Mouse (Mus musculus) Muller cell, postnatal 12 days (primary cell): ENCODE measurements around the gene Abr.
A peak's percentile ranks its signal among the peaks of the same experiment; 100 is the strongest.

Experiments
- DNase-seq: peaks from one replicate; pipeline ENCODE4 v3.0.0-alpha.2; 2015; ENCODE audit errors: inconsistent ontology term

The Abr gene

DNA sequence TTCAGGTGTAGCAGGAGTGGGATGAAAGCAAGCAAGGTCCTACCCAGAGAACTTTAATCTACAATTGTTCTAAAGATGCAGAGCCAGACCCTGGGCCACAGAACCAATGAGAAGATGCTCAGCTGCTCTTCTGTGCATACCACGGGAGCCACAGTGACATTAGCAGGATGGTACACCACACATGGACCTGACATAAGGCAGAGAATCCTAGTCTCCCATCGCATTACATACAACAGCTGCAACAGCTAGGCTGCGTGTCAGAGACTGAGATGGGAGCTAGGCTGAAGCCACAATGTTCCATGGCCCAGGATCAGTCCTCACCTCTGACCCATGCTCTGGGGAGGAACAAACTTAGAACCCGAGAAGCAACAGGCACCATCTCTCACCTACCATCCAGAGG, 104.0 kb downstream of the Abr start:
- no peak for DNase-seq

DNA sequence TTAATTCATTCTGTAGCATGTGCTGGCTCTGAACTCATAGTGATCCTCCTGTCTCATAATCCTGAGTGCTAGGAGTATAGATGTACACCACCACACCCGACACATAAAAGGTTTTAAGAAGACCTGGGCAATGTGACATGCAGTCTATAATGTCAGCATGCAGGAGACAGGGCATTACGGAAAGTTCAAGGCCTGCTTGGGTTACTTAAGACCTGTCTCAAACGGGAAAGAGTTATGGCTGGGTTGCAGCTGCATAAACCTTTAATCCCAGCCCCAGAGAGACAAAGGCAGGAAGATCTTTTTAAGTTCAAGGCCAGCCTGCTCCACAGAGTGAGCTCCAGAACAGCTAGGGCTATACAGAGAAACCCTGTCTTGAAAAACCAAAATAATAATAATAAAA, 105.2 kb downstream of the Abr start:
- no peak for DNase-seq

DNA sequence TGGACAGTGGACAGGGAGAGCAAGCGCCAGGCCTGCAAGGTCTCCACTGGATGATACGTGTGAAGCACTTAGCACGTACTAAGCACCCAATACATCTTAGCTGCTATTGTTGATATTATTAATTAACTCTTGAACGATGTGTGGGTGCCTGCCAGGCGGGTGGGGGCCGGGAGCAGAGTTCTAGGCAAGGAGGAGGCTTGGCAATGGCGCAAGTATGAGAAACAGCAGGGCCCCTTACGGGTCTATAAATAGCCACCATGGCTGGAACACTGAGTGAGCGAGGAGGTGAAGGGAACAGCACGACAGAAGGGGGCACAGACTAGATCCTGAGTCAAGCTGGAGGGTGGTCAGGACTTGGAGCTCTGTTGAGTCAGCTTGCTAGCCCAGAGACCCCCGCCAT, 107.0 kb downstream of the Abr start:
- DNase-seq = no peak

GRCm38 (mm10) chr11:76510977-76511376, 111.1 kb downstream of the Abr start:
- no peak for DNase-seq

- DNase-seq = no peak
These were observed 112.1 kb downstream of the Abr start for GRCm38 (mm10) chr11:76509751-76510723.

DNA sequence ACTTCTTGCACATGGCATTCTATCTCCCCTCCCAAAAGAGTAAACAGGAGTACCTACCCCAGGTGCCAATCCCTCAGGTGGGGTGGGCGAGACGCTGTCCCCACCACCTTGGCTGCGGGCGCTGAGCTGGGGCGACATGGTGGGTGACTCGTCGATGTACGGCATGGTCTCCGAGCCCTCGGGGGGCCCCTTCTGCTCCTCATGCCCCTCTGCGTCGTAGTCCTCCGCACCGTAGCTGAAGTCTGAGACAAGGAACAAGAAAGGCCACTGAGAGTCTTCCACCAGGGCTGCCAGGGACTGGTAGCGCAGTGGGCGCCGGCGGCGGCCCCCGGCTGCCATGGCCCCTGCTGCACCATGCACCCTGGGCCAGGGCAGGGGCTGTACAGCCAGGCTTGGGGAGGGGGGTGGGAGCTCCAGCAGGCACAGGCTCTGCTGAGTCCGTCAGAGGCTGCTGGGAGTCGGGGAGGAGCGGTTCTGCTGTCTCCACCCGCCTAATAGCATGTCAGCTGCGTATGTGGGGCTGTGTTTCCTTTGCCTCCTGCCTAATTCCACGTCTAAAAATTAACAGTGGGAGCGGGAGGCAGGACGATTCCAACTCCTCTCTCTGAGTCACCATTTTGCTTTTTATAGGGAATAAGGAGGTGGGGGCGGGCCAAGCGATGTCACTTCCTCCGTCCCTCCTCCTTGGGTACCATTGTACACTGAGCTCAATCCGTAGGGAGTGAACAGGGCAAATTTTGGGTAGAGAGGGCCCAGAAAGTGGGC, 113.1 kb downstream of the Abr start:
- DNase-seq = no peak

DNA sequence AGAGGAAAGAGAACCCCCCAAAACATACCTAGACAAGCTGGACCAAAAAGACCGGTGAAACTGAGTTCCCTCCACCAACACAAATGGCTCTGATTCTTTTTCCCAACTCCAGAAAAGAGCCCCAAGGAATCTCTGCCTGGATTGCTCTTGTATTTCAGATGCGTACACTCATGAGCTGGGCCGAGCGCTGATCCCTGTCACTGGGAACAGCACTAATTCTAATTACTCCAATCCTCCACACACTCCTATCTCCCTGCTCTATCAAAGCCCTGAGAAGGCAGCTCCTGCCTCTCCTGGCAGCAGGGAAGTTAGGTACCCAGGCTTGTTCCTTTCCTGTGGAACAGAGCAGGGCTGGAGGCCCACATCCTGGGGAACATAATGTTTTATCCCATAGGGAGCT, 114.0 kb downstream of the Abr start:
- DNase-seq = no peak

GRCm38 (mm10) chr11:76507302-76508124, 114.6 kb downstream of the Abr start:
- DNase-seq = no peak

DNA sequence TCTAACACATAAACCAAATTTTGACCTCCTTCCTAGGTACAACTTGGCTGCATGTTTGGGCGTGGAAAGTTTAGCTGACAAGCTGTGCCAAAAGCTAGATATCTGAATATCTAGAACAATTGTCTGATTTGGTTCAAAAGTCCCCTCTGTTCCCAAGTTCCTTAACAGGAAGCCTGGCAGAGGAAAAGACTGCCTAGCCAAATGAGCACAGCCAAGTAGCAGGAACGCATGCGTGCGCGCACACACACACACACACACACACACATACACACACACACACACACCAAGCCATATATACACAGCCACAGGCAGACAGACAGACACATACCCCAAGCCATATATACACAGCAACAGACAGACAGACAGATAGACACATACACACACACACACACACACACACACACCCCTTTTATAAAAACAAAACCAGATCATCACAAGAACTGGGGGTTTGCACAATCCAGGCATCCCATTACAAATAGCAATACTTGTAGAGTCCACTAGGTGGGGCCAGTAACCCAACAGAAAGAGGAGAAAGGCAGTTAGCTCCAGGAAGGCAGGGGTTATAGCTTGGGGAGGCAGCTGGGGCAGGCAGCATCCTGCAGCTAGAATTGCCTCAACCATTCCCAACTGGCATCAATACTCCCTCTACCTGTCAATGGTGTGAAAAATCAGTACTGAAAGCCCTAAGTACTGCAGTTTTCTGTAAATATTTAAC, 115.4 kb downstream of the Abr start:
- DNase-seq = peak; percentile 53

GRCm38 (mm10) chr11:76505106-76505505, 117.0 kb downstream of the Abr start:
- no peak for DNase-seq

DNA sequence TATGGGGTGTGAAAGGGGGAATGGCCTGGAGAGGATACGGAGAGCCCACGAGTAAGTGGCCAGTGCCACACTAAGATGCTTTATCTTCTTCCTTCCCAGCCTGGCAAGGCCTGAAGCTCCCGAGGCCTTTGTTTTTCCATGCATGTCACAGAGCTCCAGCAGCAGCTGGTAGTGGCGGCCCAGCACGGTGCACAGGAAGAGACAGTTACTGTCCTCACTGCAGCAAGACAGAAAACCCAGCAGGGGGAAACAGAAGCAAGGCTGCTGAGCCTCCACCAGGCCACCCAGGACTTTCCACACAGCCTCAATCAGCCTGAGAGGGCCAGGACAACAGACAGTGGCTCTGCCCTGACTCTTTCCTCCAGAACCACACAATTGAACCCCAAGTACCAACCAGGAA, 118.1 kb downstream of the Abr start:
- no peak for DNase-seq

GRCm38 (mm10) chr11:76499987-76500386, 122.1 kb downstream of the Abr start:
- DNase-seq = no peak

GRCm38 (mm10) chr11:76499564-76499963, 122.5 kb downstream of the Abr start:
- DNase-seq = no peak

DNA sequence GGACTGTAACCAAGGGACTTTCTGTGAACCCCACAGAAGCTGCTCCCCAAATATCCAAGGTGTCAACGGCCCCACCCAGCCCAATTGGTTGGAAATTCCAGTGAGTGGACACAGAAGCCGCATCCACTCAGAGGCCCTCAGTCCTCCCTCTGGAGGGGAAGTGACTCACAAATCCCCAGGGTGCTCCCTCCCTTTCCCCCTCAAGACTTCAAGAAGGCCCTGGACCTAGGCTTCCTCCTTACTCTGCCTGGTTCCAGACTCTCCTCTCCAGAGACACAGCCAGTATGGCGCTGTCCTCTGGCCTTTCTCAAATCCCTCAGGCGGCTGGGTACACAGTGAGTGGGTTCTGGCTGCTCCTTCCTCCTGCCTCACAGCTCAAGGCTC, 124.4 kb downstream of the Abr start:
- DNase-seq = no peak

DNA sequence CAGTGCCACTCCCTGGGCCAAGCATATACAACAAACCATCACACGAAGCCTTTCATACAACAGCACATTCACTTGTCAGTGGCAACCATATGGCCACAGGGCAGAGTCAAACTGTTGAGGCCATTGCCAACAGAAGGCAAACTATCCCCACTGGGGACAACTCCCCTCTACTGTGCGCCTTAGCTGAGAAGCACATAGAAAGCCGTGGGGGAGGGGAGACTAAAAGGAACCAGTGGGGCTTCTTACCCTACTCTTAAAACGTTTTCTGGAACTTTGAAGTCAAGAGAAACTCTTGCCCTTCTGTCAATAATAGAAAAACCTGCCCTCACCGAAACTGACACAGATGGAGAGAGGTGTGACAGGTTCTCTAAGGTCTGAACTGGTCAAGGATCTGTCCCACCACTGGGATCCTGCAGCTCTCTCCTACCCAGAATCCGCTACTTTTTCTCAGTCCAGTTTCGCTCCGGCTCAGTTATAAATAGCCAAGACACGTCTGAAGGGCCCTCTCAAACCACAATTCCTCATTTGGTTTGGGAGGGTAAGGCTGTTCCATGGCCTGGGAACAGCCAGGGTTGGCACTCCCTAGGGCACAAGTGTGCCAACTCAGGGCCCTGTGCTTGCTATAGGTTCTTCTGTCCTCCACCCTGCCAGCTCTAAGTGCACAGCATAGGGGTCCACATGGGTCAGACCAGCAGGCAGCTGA, 124.9 kb downstream of the Abr start:
- no peak for DNase-seq

DNA sequence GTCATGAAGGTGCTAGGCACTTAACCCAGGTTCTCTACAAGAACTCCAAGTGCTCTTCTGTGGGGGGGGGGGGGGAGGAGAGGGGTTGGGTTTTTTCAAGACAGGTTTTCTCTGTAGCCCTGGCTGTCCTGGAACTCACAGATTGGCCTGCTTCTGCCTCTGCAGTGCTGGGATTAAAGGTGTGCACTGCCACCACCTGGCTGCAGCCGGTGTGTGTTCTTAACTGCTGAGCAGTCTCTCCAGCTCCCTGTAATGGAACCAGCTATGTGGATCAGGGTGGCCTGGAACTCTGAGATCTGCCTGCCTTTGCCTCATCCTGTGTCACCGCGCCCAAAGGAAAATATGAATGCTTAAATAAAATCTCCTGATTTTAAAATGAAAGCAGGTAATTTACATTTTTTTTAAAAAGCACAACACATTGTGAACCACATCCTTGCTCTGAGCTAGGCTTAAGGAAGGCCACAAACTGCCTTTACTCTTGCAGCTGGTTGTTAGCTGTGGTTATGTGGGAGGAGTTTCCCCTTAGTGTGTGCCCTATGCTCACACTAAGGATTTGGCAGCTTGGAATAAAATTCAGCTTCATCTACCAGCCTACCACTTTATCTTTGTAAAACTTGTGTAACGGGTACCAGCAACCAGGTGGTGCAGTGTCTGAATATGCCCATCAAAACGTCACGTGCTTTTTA, 125.9 kb downstream of the Abr start:
- DNase-seq = no peak

GRCm38 (mm10) chr11:76495127-76496028, 126.7 kb downstream of the Abr start:
- DNase-seq = no peak

DNA sequence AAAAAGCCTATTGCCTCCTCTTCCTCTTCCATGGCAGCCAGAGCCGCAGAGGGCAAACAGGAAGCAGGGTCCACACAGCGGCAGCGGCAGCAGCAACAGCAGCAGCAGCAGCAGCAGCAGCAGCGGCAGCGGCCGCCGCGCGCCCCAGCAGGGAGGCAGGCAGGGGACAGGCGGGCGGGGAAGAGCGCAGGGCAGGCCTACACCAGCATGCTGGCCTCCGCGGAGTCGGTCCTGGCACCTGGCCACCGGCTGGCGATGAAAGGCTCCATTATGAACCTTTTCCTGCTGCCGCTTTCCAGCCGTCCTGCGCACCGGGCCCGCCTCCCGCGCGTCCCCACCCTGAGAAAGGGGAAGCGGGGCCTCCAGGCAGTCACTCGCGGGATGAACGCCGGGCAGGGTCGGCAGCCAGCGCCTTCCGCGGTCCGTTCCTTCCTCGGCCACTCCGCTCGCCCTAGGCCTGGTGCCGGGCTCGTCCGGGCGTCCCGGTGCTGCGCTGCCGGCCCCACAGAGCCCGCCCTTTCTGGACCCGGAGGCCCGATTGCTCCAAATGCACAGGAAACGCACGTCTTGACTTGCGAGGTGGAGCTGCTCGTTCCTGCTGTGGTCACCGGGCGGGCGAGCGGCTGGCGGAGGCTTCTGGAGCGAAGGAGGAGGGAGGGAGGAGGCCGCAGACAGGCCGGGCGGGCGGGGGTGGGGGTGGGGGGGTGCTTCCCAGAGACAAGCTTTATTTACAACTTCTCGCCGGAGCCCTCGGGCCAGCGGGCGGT, 127.6 kb downstream of the Abr start:
- peak; percentile 95 for DNase-seq
